Mouse (Mus musculus) hindbrain, embryonic 15.5 days (tissue): ENCODE results near the gene Cacna1d. TPM values are rescaled to one million over a fixed set of nuclear protein-coding genes. Genes with fewer than 3 reads are reported as not detected.

ENCODE experiments used
- ATAC-seq: fragments of 200-750 bp; cut with Nextera tagmentation; 2 replicates; pipeline ENCODE4 v1.8.0; 2017; ENCODE audit warnings: low read depth, moderate number of reproducible peaks, moderate TSS enrichment; ENCODE audit not compliant: low FRiP score
- H3K27ac ChIP-seq: fragments of 300-500 bp; sonication (generic); replicated peaks from 2 replicates; pipeline ENCODE4 v1.5.1; 2015; ENCODE audit warnings: mild to moderate bottlenecking, inconsistent platforms
- H3K27me3 ChIP-seq: fragments of 300-500 bp; sonication (generic); 2 replicates; pipeline ENCODE4 v1.6.1; 2015; ENCODE audit warnings: control low read depth, inconsistent platforms
- H3K36me3 ChIP-seq: fragments of 300-500 bp; sonication (generic); 2 replicates; pipeline ENCODE4 v1.6.1; 2015; ENCODE audit warnings: control low read depth, inconsistent platforms
- H3K4me1 ChIP-seq: fragments of 300-500 bp; sonication (generic); replicated peaks from 2 replicates; pipeline ENCODE4 v1.6.1; 2015; ENCODE audit warnings: control low read depth, inconsistent platforms
- H3K4me2 ChIP-seq: fragments of 300-500 bp; sonication (generic); 2 replicates; pipeline ENCODE4 v1.6.1; 2015; ENCODE audit warnings: moderate library complexity, mild to moderate bottlenecking, inconsistent platforms
- H3K4me3 ChIP-seq: fragments of 300-500 bp; sonication (generic); 2 replicates; pipeline ENCODE4 v1.5.1; 2015; ENCODE audit warnings: mild to moderate bottlenecking, inconsistent platforms
- H3K9ac ChIP-seq: fragments of 300-500 bp; sonication (generic); 2 replicates; pipeline ENCODE4 v1.6.1; 2015; ENCODE audit warnings: inconsistent platforms
- H3K9me3 ChIP-seq: fragments of 300-500 bp; sonication (generic); 2 replicates; pipeline ENCODE4 v1.6.1; 2016; ENCODE audit warnings: control low read depth, inconsistent platforms
- WGBS: fragments of 180-500 bp; shearing (Covaris S2); methylation state at CpG from one replicate; pipeline ENCODE4 v1.1.7; 2015; 5-methylcytosine and 5-hydroxymethylcytosine counted together
- polyA plus RNA-seq: library from polyadenylated mRNA; unstranded; fragments of >200 nt; fragmentation: Nextera tagmentation; extraction: Ambion mirVana; gene quantifications from 2 replicates; pipeline ENCODE4 v1.2.1, GENCODE M21; 2015

Cacna1d gene
- 8.3 and 10.7 TPM in 2 replicates for polyA plus RNA-seq

GRCm38 (mm10) chr14:30491342-30491741 lies at the start of gene Cacna1d:
Gene Cacna1d (minus strand): TSS chr14:30491455.
- no peaks in the 10 kb centered on the region for H3K9me3 ChIP-seq
- no peaks in the 10 kb centered on the region for H3K4me1 ChIP-seq
- WGBS, result 92% methylated on average over 9 of the region's 9 CpGs
- H3K27me3 ChIP-seq, result no peaks in the 10 kb centered on the region
- peaks cover 42% of the 10 kb centered on the region for H3K36me3 ChIP-seq
- no peak within 1 kb of the TSS for H3K4me3 ChIP-seq
- no peak within 1 kb of the TSS for H3K9ac ChIP-seq
- H3K27ac ChIP-seq, result no peak within 1 kb of the TSS
- no peak for ATAC-seq
- H3K4me2 ChIP-seq, result no peak within 1 kb of the TSS

DNA sequence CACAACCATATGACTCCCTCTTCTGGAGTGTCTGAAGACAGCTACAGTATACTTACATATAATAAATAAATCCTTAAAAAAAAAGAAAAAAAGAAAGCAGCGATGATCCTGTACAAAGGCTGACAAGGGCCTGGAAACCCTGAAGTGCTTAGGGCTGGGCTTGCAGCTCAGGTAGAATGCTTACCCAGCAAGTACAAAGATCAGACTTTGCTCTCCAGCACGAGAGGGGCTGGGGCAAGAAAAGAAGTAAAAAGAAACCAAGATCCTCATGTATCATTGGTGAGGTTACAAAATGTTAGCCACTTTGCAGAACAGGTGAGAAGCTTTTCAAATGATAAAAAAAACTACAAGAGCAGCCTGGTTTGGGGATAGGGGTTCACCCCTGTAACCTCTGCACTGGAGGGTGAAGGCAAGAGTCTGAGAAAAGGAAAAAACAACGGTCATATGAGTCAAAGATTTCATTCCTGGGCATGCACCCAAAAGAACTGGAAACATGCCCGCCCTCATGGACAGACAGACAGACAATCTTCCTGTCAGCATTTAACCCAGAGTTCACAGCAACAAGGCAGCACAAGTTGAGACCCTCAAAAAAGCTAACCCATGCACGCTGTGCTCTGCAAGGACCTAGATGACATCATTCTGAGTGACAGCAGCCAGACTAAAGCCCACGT lies 42.7 kb upstream of the Cacna1d start:
- Histone ChIP-seq H3K36me3 (no peaks in the 10 kb centered on the region), H3K4me2 (no peak overlapping the region), H3K4me1 (peaks cover 8% of the 10 kb centered on the region), H3K27me3 (no peaks in the 10 kb centered on the region), H3K9ac (no peak overlapping the region), H3K27ac (no peak overlapping the region), H3K4me3 (no peak overlapping the region), H3K9me3 (no peaks in the 10 kb centered on the region)
- ATAC-seq, result no peak
- 85% methylated on average over 6 of the region's 6 CpGs for WGBS

- Histone ChIP-seq H3K36me3 (0 out of 2 replicates have a peak, but pooled peaks cover 3% of the 10 kb centered on the region), H3K4me2 (no peak overlapping the region), H3K27ac (no peak overlapping the region), H3K9ac (no peak overlapping the region), H3K9me3 (no peaks in the 10 kb centered on the region), H3K4me3 (no peak overlapping the region), H3K4me1 (peaks cover 8% of the 10 kb centered on the region), H3K27me3 (no peaks in the 10 kb centered on the region)
- 93% methylated on average over 6 of the region's 6 CpGs for WGBS
- ATAC-seq, result no peak
Measured at GRCm38 (mm10) chr14:30531896-30532295, 40.6 kb upstream of the Cacna1d start.

DNA sequence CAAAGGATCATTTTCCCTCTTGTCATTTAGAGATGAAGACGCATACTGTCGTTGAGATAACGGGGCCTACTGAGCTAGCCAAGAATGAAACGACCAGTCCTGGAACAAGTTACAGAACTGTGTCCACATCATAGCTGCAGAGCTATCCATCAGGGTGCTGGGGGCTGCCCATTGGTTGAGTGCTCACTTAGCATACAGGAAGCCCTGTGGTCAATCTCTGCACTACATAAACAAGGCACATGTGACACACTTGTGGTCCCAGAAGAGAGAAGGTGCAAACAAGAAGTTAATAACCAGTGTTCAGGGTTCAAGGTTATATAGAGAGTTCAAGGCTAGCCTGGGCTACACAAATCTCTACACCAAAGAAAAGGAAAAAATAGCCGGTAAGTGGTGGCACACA lies 40.2 kb upstream of the Cacna1d start:
- peaks cover 5% of the 10 kb centered on the region; the same call in 1 of the 2 replicates for H3K36me3 ChIP-seq
- H3K27me3 ChIP-seq, result no peaks in the 10 kb centered on the region
- no peak overlapping the region for H3K4me3 ChIP-seq
- H3K4me2 ChIP-seq, result no peak overlapping the region
- H3K4me1 ChIP-seq, result peaks cover 8% of the 10 kb centered on the region
- no peaks in the 10 kb centered on the region for H3K9me3 ChIP-seq
- no peak for ATAC-seq
- H3K9ac ChIP-seq, result no peak overlapping the region
- 81% methylated on average over 5 of the region's 5 CpGs for WGBS
- H3K27ac ChIP-seq, result no peak overlapping the region

DNA sequence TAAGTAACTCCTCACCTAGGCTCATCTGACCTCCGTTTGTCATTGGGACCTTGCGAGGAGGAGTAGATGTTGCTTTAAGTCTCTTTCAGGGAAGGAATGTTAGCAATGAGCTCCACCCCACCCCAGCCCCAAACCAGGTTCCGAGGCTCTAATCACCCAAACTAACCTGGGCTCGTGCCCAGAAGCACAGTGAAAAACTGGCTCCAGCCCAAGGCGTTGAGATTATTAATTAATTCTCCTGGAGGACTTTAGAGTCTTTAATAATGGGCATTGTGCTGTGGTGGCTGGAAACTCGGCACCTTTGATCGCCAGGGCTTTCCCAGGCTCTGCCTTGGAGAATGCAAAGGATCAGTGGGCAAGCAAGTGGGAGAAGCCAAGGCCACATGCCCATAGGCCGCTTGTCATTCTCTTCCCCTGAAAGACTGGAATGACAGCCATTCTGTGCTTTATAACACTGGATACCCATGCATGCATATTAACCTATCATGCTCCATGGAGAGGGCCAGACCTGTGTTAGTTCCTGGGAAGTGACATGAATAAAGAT lies 39.5 kb upstream of the Cacna1d start:
- no peaks in the 10 kb centered on the region for H3K27me3 ChIP-seq
- no peak overlapping the region for H3K4me2 ChIP-seq
- H3K9ac ChIP-seq, result no peak overlapping the region
- ATAC-seq, result 0 out of 2 replicates have a peak, but pooled peaks have one; percentile 30
- WGBS, result 44% methylated on average over 8 of the region's 8 CpGs
- peaks cover 11% of the 10 kb centered on the region; the same call in 1 of the 2 replicates for H3K36me3 ChIP-seq
- peaks cover 8% of the 10 kb centered on the region for H3K4me1 ChIP-seq
- H3K27ac ChIP-seq, result no peak overlapping the region
- no peak overlapping the region for H3K4me3 ChIP-seq
- no peaks in the 10 kb centered on the region for H3K9me3 ChIP-seq

- peaks cover 8% of the 10 kb centered on the region for H3K4me1 ChIP-seq
- no peaks in the 10 kb centered on the region for H3K27me3 ChIP-seq
- H3K9me3 ChIP-seq, result no peaks in the 10 kb centered on the region
- H3K4me2 ChIP-seq, result no peak overlapping the region
- H3K4me3 ChIP-seq, result no peak overlapping the region
- H3K27ac ChIP-seq, result no peak overlapping the region
- ATAC-seq, result no peak
- 92% methylated on average over 12 of the region's 12 CpGs for WGBS
- no peak overlapping the region for H3K9ac ChIP-seq
- peaks cover 17% of the 10 kb centered on the region; the same call in 1 of the 2 replicates for H3K36me3 ChIP-seq
Measured at GRCm38 (mm10) chr14:30529454-30529853, 38.2 kb upstream of the Cacna1d start.

GRCm38 (mm10) chr14:30528961-30529360 lies 37.7 kb upstream of the Cacna1d start:
- Histone ChIP-seq H3K27ac (no peak overlapping the region), H3K4me2 (no peak overlapping the region), H3K36me3 (peaks cover 17% of the 10 kb centered on the region; the same call in 1 of the 2 replicates), H3K4me1 (peaks cover 8% of the 10 kb centered on the region), H3K9me3 (no peaks in the 10 kb centered on the region), H3K27me3 (no peaks in the 10 kb centered on the region), H3K9ac (no peak overlapping the region), H3K4me3 (no peak overlapping the region)
- WGBS, result 83% methylated on average over 5 of the region's 5 CpGs
- ATAC-seq, result no peak

GRCm38 (mm10) chr14:30528392-30528791 lies 37.1 kb upstream of the Cacna1d start:
- no peak for ATAC-seq
- no peak overlapping the region for H3K4me3 ChIP-seq
- no peaks in the 10 kb centered on the region for H3K9me3 ChIP-seq
- no peak overlapping the region for H3K4me2 ChIP-seq
- peaks cover 8% of the 10 kb centered on the region for H3K4me1 ChIP-seq
- H3K9ac ChIP-seq, result no peak overlapping the region
- no peaks in the 10 kb centered on the region for H3K27me3 ChIP-seq
- WGBS, result 92% methylated on average over 10 of the region's 10 CpGs
- no peak overlapping the region for H3K27ac ChIP-seq
- peaks cover 21% of the 10 kb centered on the region for H3K36me3 ChIP-seq

GRCm38 (mm10) chr14:30523356-30523755 lies 32.1 kb upstream of the Cacna1d start:
- 67% methylated on average over 6 of the region's 6 CpGs for WGBS
- no peak for ATAC-seq
- H3K27me3 ChIP-seq, result no peaks in the 10 kb centered on the region
- H3K27ac ChIP-seq, result no peak overlapping the region
- no peak overlapping the region for H3K9ac ChIP-seq
- no peak overlapping the region for H3K4me2 ChIP-seq
- no peaks in the 10 kb centered on the region for H3K9me3 ChIP-seq
- no peaks in the 10 kb centered on the region for H3K4me1 ChIP-seq
- H3K36me3 ChIP-seq, result peaks cover 67% of the 10 kb centered on the region
- H3K4me3 ChIP-seq, result no peak overlapping the region

DNA sequence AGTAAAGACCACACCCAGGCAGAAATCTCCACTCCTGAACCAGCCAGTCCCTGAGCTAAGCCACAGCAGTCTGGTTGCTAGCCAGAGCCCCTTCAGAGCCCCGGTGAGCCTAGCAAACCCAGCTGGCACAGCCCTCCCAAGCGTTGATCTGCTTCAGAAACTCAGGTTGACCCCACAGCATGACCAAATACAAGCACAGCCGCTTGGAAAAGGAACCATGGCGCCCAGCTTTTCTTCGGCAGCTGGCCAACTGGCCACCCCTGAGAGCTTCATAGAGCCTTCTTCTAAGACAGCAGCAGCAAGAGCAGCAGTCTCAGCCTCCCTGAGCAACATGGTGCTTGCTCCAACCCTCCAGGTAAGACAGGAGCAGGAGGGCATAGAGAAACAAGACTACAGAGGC lies 28.1 kb upstream of the Cacna1d start:
- no peak overlapping the region for H3K27ac ChIP-seq
- no peaks in the 10 kb centered on the region for H3K9me3 ChIP-seq
- H3K4me1 ChIP-seq, result no peaks in the 10 kb centered on the region
- peaks cover 62% of the 10 kb centered on the region for H3K36me3 ChIP-seq
- H3K4me3 ChIP-seq, result no peak overlapping the region
- no peak overlapping the region for H3K9ac ChIP-seq
- no peak overlapping the region for H3K4me2 ChIP-seq
- ATAC-seq, result no peak
- WGBS, result 76% methylated on average over 5 of the region's 5 CpGs
- no peaks in the 10 kb centered on the region for H3K27me3 ChIP-seq

- no peak overlapping the region for H3K4me2 ChIP-seq
- no peaks in the 10 kb centered on the region for H3K4me1 ChIP-seq
- H3K27ac ChIP-seq, result no peak overlapping the region
- no peak overlapping the region for H3K9ac ChIP-seq
- H3K27me3 ChIP-seq, result no peaks in the 10 kb centered on the region
- peaks cover 55% of the 10 kb centered on the region for H3K36me3 ChIP-seq
- WGBS, result 88% methylated on average over 13 of the region's 13 CpGs
- H3K4me3 ChIP-seq, result no peak overlapping the region
- ATAC-seq, result no peak
- no peaks in the 10 kb centered on the region for H3K9me3 ChIP-seq
Measured at GRCm38 (mm10) chr14:30515931-30516723, 24.9 kb upstream of the Cacna1d start.

DNA sequence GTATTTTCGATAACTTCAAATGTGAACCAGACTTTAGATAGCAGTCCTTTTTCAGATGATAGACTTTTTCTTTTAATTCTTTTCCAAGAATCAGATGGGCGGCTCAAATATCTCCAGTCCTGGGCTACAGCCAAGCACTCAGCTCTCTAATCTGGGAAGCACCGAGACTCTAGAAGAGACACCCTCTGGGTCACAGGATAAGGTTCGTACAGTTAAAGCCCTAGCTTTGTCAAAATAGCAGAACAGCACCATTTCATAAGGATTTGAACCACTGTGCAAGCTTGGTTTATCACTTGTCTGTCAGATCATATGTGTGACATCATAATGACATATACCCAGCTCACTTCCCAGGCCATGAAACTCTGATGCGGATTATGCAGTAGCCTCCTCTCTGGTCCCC lies 21.6 kb upstream of the Cacna1d start:
- no peak overlapping the region for H3K27ac ChIP-seq
- H3K9ac ChIP-seq, result no peak overlapping the region
- no peak overlapping the region for H3K4me3 ChIP-seq
- no peaks in the 10 kb centered on the region for H3K9me3 ChIP-seq
- ATAC-seq, result no peak
- H3K36me3 ChIP-seq, result peaks cover 41% of the 10 kb centered on the region
- no peaks in the 10 kb centered on the region for H3K27me3 ChIP-seq
- H3K4me1 ChIP-seq, result no peaks in the 10 kb centered on the region
- H3K4me2 ChIP-seq, result no peak overlapping the region
- 94% methylated on average over 5 of the region's 5 CpGs for WGBS
